In the genomic region with DNA sequence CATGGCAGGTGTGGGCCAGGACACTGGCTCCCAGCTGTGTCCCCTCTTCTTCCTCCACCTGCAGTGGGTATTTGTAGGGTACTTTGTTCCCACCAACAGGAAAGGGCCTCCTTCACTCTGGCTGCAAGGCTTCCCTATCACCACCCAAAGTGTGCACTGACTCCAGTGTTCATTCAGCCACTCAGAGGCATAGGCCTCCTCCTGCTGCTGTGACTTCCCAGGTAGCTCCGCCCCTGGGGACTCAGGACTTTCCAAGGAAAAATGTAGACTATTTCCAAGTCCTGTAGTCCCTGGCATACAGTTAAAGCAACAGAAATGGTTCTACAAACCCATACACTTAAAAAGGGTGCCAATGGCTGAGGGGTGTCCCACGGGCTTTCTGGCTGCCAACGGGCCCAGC, we compare ENCODE assay signal across 8 mouse cellular contexts. TPM values are rescaled to one million over a fixed set of nuclear protein-coding genes. Genes with fewer than 3 reads are reported as not detected.
DNase-seq lines count a peak whose midpoint lies in the region; ATAC-seq and TF ChIP-seq lines count a peak whose summit lies in the region.

No protein-coding gene starts in this region.

- TF ChIP-seq CTCF in hindbrain, postnatal 0 days (IDR thresholded peaks at IDR 0.05; ENCODE audit: low read depth) = no peak

- H3K36me3 ChIP-seq in heart, embryonic 10.5 days = peaks cover 11% of the 10 kb centered on the region; the same call in 1 of the 2 replicates
- no peaks in the 10 kb centered on the region for H3K36me3 ChIP-seq in hindbrain, postnatal 0 days (ENCODE audit: insufficient read depth, low read length)
- peaks cover 9% of the 10 kb centered on the region; the same call in 1 of the 2 replicates for H3K36me3 ChIP-seq in midbrain, embryonic 10.5 days

- peak overlapping the region; percentile 89 for H3K27ac ChIP-seq in heart, embryonic 10.5 days
- no peak overlapping the region; the same call in 1 of the 2 replicates for H3K27ac ChIP-seq in hindbrain, postnatal 0 days
- H3K27ac ChIP-seq in midbrain, embryonic 10.5 days (replicated peaks) = peak overlapping the region; percentile 80

- peaks cover 14% of the 10 kb centered on the region; the same call in 1 of the 2 replicates for H3K27me3 ChIP-seq in heart, embryonic 10.5 days (ENCODE audit: insufficient read depth, poor library complexity, severe bottlenecking)
- H3K27me3 ChIP-seq in hindbrain, postnatal 0 days (ENCODE audit: insufficient read depth, low read length) = no peaks in the 10 kb centered on the region
- H3K27me3 ChIP-seq in midbrain, embryonic 10.5 days (ENCODE audit: low read depth, poor library complexity, severe bottlenecking) = peaks cover 25% of the 10 kb centered on the region

- WGBS in heart, embryonic 10.5 days = 26% methylated on average over 3 of the region's 3 CpGs
- WGBS in hindbrain, postnatal 0 days = 28% methylated on average over 3 of the region's 3 CpGs
- 27% methylated on average over 3 of the region's 3 CpGs for WGBS in midbrain, embryonic 10.5 days

- H3K9me3 ChIP-seq in heart, embryonic 10.5 days = no peaks in the 10 kb centered on the region
- no peaks in the 10 kb centered on the region for H3K9me3 ChIP-seq in hindbrain, postnatal 0 days (ENCODE audit: low read length)
- H3K9me3 ChIP-seq in midbrain, embryonic 10.5 days (replicated peaks) = no peaks in the 10 kb centered on the region

- peaks cover 21% of the 10 kb centered on the region for H3K4me1 ChIP-seq in heart, embryonic 10.5 days
- peaks cover 8% of the 10 kb centered on the region; the same call in 1 of the 2 replicates for H3K4me1 ChIP-seq in hindbrain, postnatal 0 days (ENCODE audit: insufficient read depth, low read length)
- peaks cover 22% of the 10 kb centered on the region for H3K4me1 ChIP-seq in midbrain, embryonic 10.5 days

- H3K4me2 ChIP-seq in hindbrain, postnatal 0 days (ENCODE audit: low read depth, low read length) = peak overlapping the region; percentile 93

- H3K9ac ChIP-seq in hindbrain, postnatal 0 days (replicated peaks; ENCODE audit: low read length) = peak overlapping the region; percentile 53

- peak; percentile 2; the same call in 1 of the 2 replicates for ATAC-seq in hindbrain, postnatal 0 days

- peak; percentile 73 for DNase-seq in heart, embryonic 10.5 days (ENCODE audit: low spot score)
- DNase-seq in heart, adult 9 months (ENCODE audit: low spot score in 2 of 2) = no peak
- DNase-seq in urinary bladder, adult 2 months (ENCODE audit: low spot score) = peak; percentile 23
- no peak for DNase-seq in urinary bladder, postnatal 36 days (ENCODE audit: low spot score in 2 of 2)
- DNase-seq in hindbrain, postnatal 0 days (ENCODE audit: low spot score) = no peak
- no peak for DNase-seq in midbrain, embryonic 10.5 days (ENCODE audit: low spot score)
- no peak for DNase-seq in cerebellum, adult 11 months
- no peak for DNase-seq in gastrocnemius, postnatal 14 days

- peak overlapping the region; percentile 82 for H3K4me3 ChIP-seq in heart, embryonic 10.5 days
- peak overlapping the region; percentile 59 for H3K4me3 ChIP-seq in hindbrain, postnatal 0 days (ENCODE audit: low read length)
- peak overlapping the region; percentile 70 for H3K4me3 ChIP-seq in midbrain, embryonic 10.5 days

- intact Hi-C loops in gastrocnemius, postnatal 14 days (cut with DNase I; ENCODE audit: low total_unique reads) = no loop called here

RNA-seq across cellular contexts. Expression of gene Plpp2, which starts 0.9 kb away (rescaled TPM):
- polyA plus RNA-seq in heart, embryonic 10.5 days (2016; fragmentation: Nextera tagmentation; extraction: Ambion mirVana) = 16.8 and 24.1 TPM in 2 replicates
- 21.5 and 29.1 TPM in 2 replicates for polyA plus RNA-seq in urinary bladder, adult 2 months (2012; rRNA removed)
- total RNA-seq in hindbrain, postnatal 0 days (2014; rRNA removed) = 30.3 and 38.0 TPM in 2 replicates
- 16.9 and 17.7 TPM in 2 replicates for polyA plus RNA-seq in hindbrain, postnatal 0 days (2015; fragmentation: Nextera tagmentation; extraction: Ambion mirVana)
- 19.8 and 23.6 TPM in 2 replicates for polyA plus RNA-seq in midbrain, embryonic 10.5 days (2016; fragmentation: Nextera tagmentation; extraction: Ambion mirVana)
- 1 to 10 TPM; 1.3 to 2.2 TPM for total RNA-seq in gastrocnemius, postnatal 14 days (2021)

RNA-seq across cellular contexts. Expression of gene Mier2, which starts 22.3 kb away (rescaled TPM):
- polyA plus RNA-seq in heart, embryonic 10.5 days (2016; fragmentation: Nextera tagmentation; extraction: Ambion mirVana) = 46.6 and 53.9 TPM in 2 replicates
- polyA plus RNA-seq in urinary bladder, adult 2 months (2012; rRNA removed) = 54.3 and 59.5 TPM in 2 replicates
- total RNA-seq in hindbrain, postnatal 0 days (2014; rRNA removed) = 115 and 126 TPM in 2 replicates
- polyA plus RNA-seq in hindbrain, postnatal 0 days (2015; fragmentation: Nextera tagmentation; extraction: Ambion mirVana) = 36.3 and 37.5 TPM in 2 replicates
- 69.9 and 72.8 TPM in 2 replicates for polyA plus RNA-seq in midbrain, embryonic 10.5 days (2016; fragmentation: Nextera tagmentation; extraction: Ambion mirVana)
- 10 to 100 TPM; 10.3 to 10.6 TPM for total RNA-seq in gastrocnemius, postnatal 14 days (2021)

RNA-seq across cellular contexts. Expression of gene Theg, which starts 54.5 kb away (rescaled TPM):
- not detected in 2 replicates for polyA plus RNA-seq in heart, embryonic 10.5 days (2016; fragmentation: Nextera tagmentation; extraction: Ambion mirVana)
- not detected in 2 replicates for polyA plus RNA-seq in urinary bladder, adult 2 months (2012; rRNA removed)
- not detected in 2 replicates for total RNA-seq in hindbrain, postnatal 0 days (2014; rRNA removed)
- not detected in 2 replicates for polyA plus RNA-seq in hindbrain, postnatal 0 days (2015; fragmentation: Nextera tagmentation; extraction: Ambion mirVana)
- not detected in 2 replicates for polyA plus RNA-seq in midbrain, embryonic 10.5 days (2016; fragmentation: Nextera tagmentation; extraction: Ambion mirVana)
- not detected for total RNA-seq in gastrocnemius, postnatal 14 days (2021)

Comparison
In these comparisons a context has a peak if more than half of its experiments do, and no peak if none do; other contexts are left out.
1. DNase-seq: peak in heart, embryonic 10.5 days (single experiment) and urinary bladder, adult 2 months (single experiment); none in heart, adult 9 months (0 of 2), urinary bladder, postnatal 36 days (0 of 2), hindbrain, postnatal 0 days (single experiment), midbrain, embryonic 10.5 days (single experiment), cerebellum, adult 11 months (single experiment) and gastrocnemius, postnatal 14 days (single experiment).
2. Peak in every context shown above with its lines, with median percentiles within 50 percentile points of each other: H3K4me3 ChIP-seq.